Mouse (Mus musculus): ENCODE measurements at regions not wholly inside any gene's neighbourhood (a gene's known extent, or its start where the extent isn't known, plus 50 kb on each side); places are given as distances from the start of the nearest gene placed in this dataset.

DNA sequence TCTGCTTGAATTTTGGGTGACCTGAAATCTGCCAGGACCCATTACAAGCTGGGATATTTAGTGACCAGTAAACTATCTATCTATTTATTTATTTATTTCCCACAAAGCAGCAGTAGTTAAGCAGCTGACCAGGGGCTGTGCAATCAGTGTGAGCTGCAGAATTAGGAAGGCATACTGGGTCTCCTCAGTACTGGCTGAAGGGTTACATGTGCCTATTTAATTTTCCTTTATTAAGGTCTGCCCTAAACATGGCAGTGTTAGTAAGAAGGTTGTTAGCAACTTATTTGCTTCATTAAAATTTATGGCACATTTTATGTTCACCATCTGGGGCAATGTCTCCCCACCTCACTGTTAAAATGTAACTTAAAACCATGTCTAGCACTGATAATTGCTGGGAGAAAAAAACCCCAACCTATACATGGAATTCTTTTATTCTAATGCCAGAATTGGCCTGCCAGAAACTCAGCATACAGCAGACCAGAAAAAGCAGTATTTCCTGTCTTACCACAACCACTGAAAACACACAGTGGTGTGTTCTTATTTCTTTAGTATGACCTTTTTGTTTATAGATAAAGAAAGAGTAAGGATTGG lies 484.3 kb upstream of the Nrsn1 start:
- DNase-seq, result no peak
- intact Hi-C loops (cut with DNase I), result no loop called here

DNA sequence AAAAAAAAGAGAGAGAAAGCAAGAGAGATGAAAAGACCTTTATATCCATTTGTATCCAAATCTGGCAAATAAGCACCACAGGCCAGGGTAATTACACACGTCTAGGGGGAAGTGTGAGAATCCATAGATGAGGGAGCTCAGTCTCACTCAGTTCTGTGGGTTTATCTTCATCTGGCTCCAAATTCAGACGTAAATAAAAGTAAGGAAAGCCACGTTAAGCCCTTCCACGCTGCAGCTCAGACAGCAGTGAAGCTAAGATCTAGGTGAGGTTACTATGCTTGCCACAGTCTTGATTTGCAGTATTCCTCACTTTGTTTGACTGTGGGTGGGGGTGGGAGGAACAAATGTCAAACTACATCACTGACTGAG lies 481.1 kb upstream of the Nrsn1 start:
- no peak for DNase-seq
- intact Hi-C loops (cut with DNase I), result no loop called here

DNA sequence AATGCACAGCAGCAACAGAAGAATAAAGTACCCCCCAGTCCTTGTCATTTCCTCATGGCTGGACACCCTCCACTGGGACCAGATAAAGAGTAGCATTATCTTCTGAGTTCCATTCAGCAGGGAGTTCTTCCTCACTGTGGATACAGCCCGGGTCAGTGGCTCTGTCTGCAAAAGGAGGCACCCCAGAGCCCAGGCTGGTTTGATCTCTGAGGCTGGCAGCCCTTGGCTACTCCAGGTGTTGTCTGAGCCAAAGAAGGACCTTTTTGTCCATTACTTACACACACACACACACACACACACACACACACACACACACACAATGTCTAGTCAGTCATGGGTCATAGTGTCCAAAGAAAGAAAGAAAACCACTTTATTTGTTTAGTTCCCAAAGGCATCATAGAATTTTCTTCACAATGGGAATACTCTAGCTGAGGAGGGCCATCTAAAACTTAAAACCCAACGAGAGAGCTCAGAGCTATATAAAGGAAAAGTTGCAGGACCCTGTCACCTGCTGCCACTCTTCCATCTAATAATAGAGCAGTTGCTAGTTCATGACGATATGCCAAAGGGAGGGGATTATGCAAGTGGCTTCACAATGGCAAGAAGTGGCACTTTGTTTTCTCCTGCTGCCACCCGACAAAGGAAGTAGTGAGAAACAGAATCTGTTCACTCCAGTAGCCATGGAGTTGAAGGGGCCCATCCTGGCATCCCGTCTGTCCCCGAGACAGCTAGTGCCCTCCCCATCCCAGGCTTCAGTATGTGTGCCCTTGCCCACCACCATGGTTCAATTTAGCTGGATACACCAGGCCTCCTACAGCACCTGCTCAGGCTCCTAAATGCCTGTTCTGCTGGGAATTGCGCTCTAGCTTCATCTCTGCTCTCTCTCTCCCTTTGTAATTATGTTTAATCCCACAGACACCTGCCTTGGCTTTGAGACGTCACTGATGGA lies 480.4 kb upstream of the Nrsn1 start:
- intact Hi-C loops (cut with DNase I), result no loop called here
- DNase-seq, result no peak

DNA sequence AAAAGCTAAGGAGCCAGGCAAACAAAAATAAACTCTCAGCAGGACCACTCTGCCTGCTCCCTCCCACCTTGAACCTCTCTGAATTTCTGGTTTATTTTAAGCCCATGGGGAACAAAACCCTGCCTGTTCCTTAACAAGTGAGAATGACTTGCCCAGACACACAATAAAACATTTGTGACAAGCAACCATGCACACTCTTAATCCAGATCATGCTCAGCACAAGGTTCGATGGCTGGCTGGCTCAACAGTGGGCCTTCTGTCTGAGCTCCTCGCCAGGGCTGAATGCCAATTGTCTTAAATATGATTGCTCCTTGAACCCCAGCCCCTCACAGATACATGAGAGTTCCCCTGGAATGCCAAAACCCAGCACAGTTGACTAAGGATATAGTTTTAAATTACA lies 468.3 kb upstream of the Nrsn1 start:
- no peak for DNase-seq
- intact Hi-C loops (cut with DNase I), result no loop called here

DNA sequence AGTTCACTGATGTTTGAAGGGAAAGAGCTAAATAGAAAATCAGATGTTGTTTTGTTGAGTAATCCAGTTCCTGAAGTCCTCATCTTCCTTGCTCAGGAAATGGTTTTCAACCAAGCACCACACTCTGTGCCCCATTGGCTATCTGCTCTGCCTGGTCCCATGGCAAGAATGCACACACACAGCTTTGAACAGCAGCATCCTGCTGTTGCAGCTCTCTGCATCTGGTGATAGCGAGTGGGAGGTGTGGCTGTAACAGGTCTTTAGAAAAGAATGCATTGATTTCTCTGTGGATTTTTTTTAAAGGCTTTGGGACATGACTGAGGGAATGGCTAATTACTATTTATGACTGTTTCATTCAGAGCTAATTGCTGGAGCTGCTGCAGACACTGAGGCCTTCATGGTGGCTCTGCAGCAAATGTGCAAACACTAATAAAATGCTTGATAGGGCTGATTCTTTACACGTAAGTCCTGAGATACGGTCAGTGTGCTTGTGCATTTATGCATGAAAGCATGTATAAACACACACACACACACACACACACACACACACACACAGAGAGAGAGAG lies 459.1 kb upstream of the Nrsn1 start:
- DNase-seq, result no peak
- intact Hi-C loops (cut with DNase I), result no loop called here

DNA sequence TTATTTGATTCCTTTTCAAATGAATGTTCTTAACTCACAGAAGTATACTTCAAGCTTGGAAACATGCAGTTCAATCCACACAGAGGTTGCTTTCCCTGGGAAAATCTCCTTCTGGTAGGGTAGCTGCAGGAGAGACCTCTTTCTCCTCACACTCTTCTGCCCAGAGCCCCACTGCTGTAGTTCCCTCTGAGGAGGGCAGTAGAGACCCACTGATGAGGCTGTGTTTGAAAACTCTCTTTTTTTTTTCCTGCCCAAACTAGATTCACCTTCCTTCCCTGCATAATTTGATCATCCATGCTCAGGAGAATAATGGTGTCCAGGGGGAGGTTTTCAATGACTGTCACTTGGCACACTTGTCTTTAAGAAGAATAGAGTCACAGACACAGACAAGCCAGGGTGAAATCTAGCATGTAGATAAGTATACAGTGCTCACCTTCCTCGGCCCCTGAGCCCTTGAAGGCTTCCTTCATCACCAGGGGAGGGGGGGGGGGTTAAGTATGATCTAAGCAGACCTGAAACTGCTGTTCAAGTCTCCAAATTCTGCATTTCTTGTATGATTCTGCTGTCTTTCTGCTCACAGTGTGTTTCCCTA lies 457.3 kb upstream of the Nrsn1 start:
- intact Hi-C loops (cut with DNase I), result no loop called here
- DNase-seq, result peak in 1 of 2 experiments; percentile 6

DNA sequence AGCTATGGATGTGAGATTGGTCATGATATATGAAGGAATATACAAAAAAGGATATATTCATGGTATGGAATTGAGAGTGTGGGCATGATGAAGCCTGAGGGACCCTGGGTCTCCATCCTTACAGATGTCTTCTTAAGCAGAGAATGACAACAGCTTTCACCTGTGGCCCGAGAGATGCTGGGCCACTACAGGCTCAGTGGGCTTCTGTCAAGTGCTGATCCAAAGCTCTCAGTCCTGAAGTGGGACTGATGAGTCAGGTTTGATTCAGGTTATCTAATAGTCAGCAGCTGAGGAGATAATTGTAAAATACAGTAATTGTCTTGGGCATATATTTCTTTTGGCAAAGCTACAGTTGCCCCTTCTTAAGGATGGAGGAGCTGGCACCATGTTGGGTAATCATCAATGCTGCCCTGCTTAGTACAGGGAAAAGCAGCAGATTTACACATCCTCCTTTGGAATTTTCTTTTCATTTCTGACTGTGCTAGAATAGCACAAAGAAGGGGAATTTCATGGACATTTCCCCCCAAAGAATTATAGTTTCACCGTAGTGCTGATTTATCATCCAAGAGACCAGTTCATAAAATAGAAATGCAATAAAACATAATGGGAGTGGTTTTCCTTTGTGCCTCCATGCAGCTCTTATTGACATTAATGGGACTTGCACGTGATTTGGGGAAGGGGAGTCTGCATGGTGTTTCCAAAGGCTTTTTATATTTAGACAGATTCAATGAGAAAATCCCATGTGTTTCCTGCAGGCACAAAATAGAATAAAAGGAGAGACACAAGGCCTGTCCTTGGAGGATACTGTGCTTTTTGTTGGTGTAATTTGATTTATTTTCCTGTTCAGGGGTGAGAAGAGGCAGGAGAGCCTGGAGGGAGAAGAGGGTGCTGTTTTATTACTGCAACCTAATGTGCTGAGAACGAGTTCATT lies 452.6 kb upstream of the Nrsn1 start:
- intact Hi-C loops (cut with DNase I), result no loop called here
- no peak for DNase-seq

DNA sequence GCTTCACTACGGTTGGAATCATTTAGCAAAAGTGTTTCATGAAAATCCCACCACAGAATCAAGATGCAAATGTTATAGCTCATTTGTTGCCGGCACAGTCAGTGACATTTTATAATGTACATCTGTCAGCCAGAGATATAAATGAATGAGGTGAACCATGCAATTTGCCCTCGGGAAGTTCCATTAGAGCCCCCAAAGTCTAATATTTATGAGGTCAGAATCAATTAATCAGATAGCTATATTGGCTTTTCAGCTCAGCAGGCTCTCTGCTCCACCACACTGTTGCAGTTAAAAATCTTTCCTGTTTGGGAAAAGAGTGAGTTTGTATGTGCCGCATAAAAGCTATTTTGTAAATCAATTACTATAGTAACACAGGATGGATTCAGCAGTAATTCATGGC lies 430.7 kb upstream of the Nrsn1 start:
- DNase-seq, result no peak
- intact Hi-C loops (cut with DNase I), result no loop called here

DNA sequence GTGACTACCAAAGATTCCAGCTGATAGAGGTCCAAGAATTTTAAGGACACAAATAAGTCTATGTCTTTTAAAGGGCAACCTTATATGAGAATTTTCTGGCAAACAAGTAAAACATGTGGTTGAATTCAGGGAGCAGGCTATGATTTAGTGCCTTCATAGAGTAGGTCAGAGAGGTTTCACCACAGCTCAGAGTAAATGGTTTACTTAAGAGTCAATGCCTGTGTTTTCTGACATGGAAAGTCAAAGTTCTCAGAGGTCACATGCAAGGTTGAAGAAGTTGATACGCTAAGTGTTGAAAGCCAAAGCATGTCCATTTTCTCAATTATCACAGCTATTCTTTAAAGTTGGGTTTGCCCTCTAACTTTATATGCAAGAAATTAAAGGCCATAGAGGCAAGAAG lies 425.7 kb upstream of the Nrsn1 start:
- DNase-seq, result no peak
- intact Hi-C loops (cut with DNase I), result no loop called here

DNA sequence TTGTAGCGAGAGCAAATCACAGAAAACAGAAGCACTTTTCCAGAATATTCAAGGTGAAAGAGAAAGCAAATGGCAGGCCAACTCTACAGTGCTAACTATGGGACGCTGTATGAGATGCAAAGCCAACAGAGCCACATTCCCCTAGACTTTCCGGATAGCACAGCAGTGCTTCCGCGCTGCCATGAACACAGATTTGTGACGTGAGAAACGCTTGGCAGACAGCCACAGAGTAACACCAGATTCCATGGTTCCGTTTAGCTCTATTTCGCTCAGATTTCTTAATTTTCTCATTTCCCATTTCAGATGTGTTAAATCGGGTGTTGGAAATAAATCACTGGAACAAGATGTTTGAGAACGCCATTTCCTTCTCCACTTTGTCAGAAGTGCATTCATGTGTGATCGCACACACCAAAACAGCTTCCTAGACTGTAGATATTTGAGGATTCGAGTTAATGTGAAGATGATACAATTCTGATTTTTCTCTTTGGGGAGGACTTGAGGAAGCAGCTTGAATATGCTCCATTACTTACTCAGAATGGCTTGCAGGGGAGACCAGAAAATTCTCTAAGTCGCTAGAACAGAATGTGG lies 424.8 kb upstream of the Nrsn1 start:
- intact Hi-C loops (cut with DNase I), result no loop called here
- DNase-seq, result no peak

DNA sequence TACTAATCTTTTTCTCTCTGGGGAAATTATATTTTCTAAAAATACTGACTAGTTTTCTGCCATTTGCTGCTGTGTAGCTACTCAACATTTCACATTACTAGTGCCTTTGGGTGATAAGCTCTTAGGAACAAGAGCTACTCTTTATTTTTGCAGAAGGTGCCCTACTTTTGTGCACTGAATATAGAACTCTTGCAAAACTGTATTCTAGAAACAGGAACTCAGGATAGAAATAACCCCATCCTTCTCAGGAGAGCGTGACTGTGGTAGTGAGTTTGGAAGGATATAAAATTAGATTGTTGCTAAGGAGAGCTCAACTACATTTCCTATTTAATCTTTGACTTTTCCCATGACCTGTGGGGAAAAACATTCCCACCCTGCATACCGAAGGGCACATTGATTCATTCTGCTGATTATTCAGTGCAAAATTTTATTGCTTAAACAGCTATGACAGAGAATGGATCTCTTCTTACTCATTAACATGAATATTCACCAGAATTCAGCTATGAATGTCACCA lies 408.0 kb upstream of the Nrsn1 start:
- intact Hi-C loops (cut with DNase I), result no loop called here
- no peak for DNase-seq

DNA sequence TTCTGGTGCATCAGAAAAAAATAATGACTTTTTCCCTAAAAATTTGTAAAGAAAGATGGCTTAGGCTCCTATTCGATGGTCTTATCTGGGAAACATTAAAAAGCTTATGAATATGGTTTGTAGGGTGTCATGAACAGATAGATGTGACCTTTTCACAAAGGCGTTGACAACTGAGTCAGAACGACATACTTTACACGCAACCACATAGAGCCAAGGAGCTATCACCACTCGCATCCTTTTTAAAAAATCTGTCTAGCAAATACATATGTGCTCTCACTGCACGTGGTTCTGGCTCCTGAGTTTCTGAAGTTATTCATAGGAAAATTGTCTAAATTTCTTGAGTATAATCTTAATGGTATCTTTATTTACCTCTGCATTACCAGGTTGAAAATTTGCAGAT lies 404.9 kb upstream of the Nrsn1 start:
- DNase-seq, result no peak
- intact Hi-C loops (cut with DNase I), result no loop called here

DNA sequence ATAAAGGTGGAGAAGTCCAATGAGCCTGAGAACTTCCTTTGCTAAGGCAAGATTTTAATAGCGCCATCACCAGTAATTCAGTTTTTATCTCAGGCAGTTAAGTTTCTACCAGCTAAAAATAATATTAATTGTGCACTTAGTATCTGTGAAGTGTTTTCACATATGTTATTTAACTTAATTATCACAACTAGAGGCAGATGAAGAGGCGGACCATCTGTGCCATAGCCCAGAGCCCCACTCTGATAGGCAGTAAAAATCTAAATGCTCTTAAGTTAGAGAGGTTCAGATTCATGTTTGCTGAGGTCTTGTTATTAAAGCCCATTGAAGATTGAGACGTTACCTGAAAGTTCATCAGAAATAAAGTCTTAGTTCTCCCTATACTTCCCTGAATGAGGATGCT lies 395.7 kb upstream of the Nrsn1 start:
- intact Hi-C loops (cut with DNase I), result no loop called here
- no peak for DNase-seq

DNA sequence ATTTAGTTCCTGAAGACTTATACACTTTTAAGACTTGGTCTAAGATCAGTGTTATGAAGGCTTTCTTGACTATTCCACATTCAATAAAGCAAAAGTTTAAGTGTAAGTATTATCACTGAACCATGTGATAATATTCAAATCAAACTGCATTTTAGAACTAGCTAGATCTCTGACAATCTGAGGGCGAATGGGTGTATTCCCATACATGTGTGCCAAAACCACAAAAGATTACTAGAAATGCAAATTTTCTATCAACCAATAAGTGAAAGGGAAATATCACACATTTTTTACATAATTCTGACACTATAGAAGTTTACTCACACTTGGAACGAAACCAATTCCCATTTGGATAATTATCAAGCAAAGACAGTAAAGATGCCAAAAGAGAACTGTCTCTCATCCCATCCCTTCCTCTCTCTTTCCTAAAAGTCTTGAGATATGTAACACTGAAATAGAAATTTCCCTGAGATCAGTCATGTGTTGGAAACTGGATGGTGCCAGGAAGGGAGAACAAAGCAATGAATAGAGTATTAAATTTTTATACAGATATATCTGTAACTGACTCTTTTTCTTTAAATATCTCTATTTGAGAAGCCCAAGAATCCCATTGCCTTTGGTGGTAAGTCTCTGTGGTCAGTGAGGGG lies 394.8 kb upstream of the Nrsn1 start:
- DNase-seq, result no peak

DNA sequence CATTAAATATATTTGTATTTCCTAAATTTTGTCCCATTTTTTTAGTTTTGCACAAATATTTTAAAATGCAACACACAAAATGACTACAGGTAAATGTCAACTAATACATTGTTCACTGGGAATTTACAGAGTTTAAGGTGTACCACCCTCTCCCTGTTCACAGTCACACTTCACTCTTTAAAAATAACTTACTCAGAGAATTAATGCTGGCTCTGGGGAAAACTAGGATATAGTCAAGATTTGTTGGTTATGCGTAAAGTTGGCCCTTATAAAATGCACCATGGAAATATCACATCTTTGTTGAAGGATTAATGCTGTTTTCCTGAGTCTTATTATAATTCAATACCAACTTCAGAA lies 378.1 kb upstream of the Nrsn1 start:
- no peak for DNase-seq
- intact Hi-C loops (cut with DNase I), result no loop called here

More for the DNA sequence above, 394.8 kb upstream of the Nrsn1 start:
- intact Hi-C loops (cut with DNase I), result no loop called here

DNA sequence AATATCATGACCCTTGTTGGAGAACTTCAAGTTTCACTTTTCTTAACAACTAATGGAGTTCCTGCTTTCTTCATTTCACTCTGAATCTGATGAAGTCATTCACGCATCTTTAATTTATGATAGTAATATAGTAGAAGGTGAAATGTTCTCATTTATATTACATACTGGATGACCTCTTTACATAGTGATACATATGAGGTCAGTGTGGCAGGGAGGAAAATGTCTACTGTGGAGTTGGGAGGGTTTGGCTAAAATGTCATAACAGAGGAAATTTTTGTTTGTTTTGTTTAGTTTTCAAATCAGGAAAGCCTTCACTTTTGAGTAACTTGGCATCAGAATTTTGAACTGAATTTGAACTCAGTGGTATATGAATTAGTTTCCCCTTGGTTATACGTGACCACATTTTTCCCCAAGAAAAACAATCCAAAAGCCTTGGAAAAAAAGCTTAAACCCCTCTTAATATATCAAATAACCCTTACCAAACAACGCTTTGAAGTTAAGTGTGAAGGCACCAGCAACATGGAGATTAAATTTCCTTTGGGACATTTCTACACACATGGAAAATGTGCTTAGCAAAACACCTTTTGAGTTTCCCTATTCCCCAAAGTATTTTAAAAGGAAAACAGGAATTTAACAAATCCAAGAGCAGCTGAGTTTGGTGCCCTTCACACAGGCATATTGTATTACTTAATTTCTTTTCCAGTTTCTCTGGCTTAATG lies 377.6 kb upstream of the Nrsn1 start:
- intact Hi-C loops (cut with DNase I), result no loop called here
- DNase-seq, result no peak

DNA sequence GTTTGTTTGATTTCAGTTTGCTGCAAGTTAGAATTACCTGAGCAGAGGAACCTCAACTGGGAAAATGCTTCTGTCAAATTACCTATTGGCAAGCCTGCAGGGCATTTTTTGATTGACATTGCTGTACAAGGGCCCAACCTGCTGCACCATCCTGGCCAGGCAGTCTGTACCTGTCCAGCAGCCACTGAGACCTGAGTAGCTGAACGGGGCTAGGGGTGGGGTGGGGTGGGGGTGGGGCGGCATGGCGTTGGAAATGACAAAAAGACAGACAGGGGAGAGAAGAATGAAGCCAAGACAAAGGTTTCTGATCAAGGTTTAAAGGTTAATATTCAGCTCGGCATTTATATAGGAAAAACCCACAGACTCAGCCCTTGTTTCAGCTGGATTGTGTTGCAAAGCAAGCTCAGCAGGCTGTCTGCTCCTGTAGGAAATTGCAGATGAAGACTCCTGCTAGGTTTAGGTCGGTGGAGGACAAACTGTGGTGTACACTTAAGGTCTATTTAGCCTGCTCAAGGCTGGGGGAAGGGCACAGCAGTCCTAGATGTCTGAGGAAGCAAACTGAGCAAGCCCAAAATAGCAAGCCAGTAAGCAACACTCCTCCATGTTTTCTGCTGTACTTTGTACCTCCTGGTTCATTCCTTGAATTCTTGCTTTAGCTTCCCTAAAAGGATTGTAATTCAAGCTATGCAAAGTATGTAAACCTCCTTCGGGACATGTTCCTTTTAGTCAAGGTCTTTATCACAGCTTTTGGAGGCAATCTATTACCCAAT lies 369.4 kb upstream of the Nrsn1 start:
- no peak for DNase-seq
- intact Hi-C loops (cut with DNase I), result no loop called here

DNA sequence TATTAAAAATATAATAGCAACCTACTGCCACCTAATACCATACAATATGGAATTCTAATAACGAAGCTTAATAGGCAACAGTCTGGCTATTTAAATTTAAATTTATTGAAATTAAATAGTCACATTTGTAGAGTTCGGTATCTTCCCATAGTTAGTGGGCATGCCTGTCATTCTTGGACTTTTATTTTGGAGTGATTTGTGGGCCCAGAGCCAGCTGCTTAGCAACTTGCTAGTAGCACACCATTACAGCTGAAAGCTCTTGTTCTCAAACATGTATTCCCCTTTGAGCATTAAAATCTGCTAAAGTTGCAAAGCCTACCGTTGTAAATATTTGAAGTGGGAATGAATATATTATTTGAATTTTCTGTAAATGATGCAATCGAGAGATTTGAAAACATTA lies 359.2 kb upstream of the Nrsn1 start:
- intact Hi-C loops (cut with DNase I), result no loop called here
- DNase-seq, result no peak
